ENCODE assay signal across 8 mouse cellular contexts in the genomic region with DNA sequence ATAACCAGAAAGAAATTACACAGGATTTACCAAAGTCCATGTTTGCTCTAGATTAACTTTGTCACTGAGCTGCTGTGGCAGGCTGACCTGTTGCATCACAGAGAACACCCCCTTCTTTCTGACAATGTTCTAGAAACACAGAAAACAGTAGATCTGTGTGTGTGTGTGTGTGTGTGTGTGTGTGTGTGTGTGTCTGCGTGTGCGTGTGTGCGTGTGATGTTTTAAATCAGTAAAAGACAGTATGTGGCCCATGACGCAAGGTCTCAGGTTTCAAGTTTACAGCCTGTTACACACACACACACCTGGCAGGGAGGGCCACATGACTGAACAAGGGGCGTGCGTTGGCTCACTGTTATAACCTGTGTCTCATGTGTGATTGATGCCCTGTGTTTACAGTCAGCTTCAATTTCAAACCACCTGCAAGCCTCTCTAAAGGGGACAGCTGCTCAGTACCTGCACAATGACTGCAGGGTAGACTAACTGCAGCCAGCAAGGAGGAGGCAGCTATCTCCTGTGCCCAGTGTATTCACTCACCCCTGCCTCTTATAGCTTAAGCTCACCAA. TPM values are rescaled to one million over a fixed set of nuclear protein-coding genes. Genes with fewer than 3 reads are reported as not detected.
DNase-seq lines count a peak whose midpoint lies in the region; ATAC-seq and TF ChIP-seq lines count a peak whose summit lies in the region.

No protein-coding gene starts in this region.

- no peaks in the 10 kb centered on the region for H3K9me3 ChIP-seq in heart, embryonic 10.5 days
- H3K9me3 ChIP-seq in erythroblast, embryonic 14.5 days (ENCODE audit: control insufficient read depth, low read length): no peaks in the 10 kb centered on the region

- H3K36me3 ChIP-seq in heart, embryonic 10.5 days: no peaks in the 10 kb centered on the region
- H3K36me3 ChIP-seq in erythroblast, embryonic 14.5 days (ENCODE audit: control insufficient read depth): peaks cover 55% of the 10 kb centered on the region

- 49% methylated on average over 6 of the region's 6 CpGs for WGBS in heart, embryonic 10.5 days
- 59% methylated on average over 6 of the region's 6 CpGs for WGBS in lung, adult 2 months

- H3K27ac ChIP-seq in heart, embryonic 10.5 days: peak overlapping the region; percentile 92; the same call in 1 of the 2 replicates

- DNase-seq in heart, embryonic 10.5 days (ENCODE audit: low spot score): peak; percentile 76
- no peak for DNase-seq in heart, adult 9 months (ENCODE audit: low spot score in 2 of 2)
- DNase-seq in kidney, adult 18-20 months: peak; percentile 39
- DNase-seq in lung, adult 2 months: no peak
- DNase-seq in spleen, postnatal 36 days (ENCODE audit: low spot score in 2 of 2): peak; percentile 47 to 52
- DNase-seq in layer of hippocampus, postnatal 25 days (ENCODE audit: extremely low spot score in 1 of 2, low spot score in 1 of 2): no peak

- no peak for TF ChIP-seq CTCF in lung, adult 2 months (IDR thresholded peaks at IDR 0.05; ENCODE audit: insufficient read depth, low read length)

- H3K4me1 ChIP-seq in heart, embryonic 10.5 days: peaks cover 25% of the 10 kb centered on the region
- peaks cover 67% of the 10 kb centered on the region for H3K4me1 ChIP-seq in erythroblast, embryonic 14.5 days (ENCODE audit: control insufficient read depth)
- peaks cover 7% of the 10 kb centered on the region for H3K4me1 ChIP-seq in lung, adult 2 months (ENCODE audit: control insufficient read depth, insufficient read depth, low read length)

- no peak for TF ChIP-seq POLR2A in lung, adult 2 months (IDR thresholded peaks at IDR 0.05; ENCODE audit: borderline replicate concordance, extremely low read depth, low read depth, low read length)

- peak overlapping the region; percentile 94 for H3K4me3 ChIP-seq in heart, embryonic 10.5 days
- H3K4me3 ChIP-seq in erythroblast, embryonic 14.5 days (replicated peaks): peak overlapping the region; percentile 100
- peak overlapping the region; percentile 80 for H3K4me3 ChIP-seq in lung, adult 2 months (replicated peaks; ENCODE audit: extremely low read depth, low read depth, low read length)

- H3K27me3 ChIP-seq in heart, embryonic 10.5 days (ENCODE audit: insufficient read depth, poor library complexity, severe bottlenecking): no peaks in the 10 kb centered on the region
- H3K27me3 ChIP-seq in erythroblast, embryonic 14.5 days (ENCODE audit: control insufficient read depth): peaks cover 36% of the 10 kb centered on the region

- no peak for ATAC-seq in monocyte, adult 5-6 weeks (replicated peaks; ENCODE audit: insufficient number of reproducible peaks, low FRiP score, low TSS enrichment, poor library complexity, severe bottlenecking)

RNA-seq across cellular contexts. Expression of a gene that starts 2.7 kb away (rescaled TPM):
- polyA plus RNA-seq in heart, embryonic 10.5 days (2016; fragmentation: Nextera tagmentation; extraction: Ambion mirVana): 8.1 and 11.2 TPM in 2 replicates
- 3.1 and 4.1 TPM in 2 replicates for polyA plus RNA-seq in erythroblast, embryonic 14.5 days (2012)
- 13.2 and 15.1 TPM in 2 replicates for polyA plus RNA-seq in lung, adult 2 months (2012; rRNA removed)
- total RNA-seq in layer of hippocampus, postnatal 25 days (2021): 10 to 100 TPM; 66.4 to 76.6 TPM
- total RNA-seq in monocyte, adult 5-6 weeks (2017): 119 to 131 TPM (median 129 TPM) in 3 replicates

Comparison
In these comparisons a context has a peak if more than half of its experiments do, and no peak if none do; other contexts are left out.
1. DNase-seq: peak in heart, embryonic 10.5 days (single experiment), kidney, adult 18-20 months (single experiment) and spleen, postnatal 36 days (2 of 2); none in heart, adult 9 months (0 of 2), lung, adult 2 months (single experiment) and layer of hippocampus, postnatal 25 days (0 of 2).
2. Peak in every context shown above with its lines, with median percentiles within 50 percentile points of each other: H3K4me3 ChIP-seq.